Mouse (Mus musculus) forebrain, embryonic 13.5 days (tissue): Measurements from ENCODE around the gene Eid1. TPM values are rescaled to one million over a fixed set of nuclear protein-coding genes. Genes with fewer than 3 reads are reported as not detected.

ENCODE experiments used
- ATAC-seq: fragments of 200-750 bp; cut with Nextera tagmentation; 2 replicates; pipeline ENCODE4 v1.8.0; 2017
- H3K27ac ChIP-seq: fragments of 300-500 bp; sonication (generic); 2 replicates; pipeline ENCODE4 v1.5.1; 2015; ENCODE audit warnings: inconsistent platforms, mild to moderate bottlenecking, moderate library complexity
- H3K27me3 ChIP-seq: fragments of 300-500 bp; sonication (generic); 2 replicates; pipeline ENCODE4 v1.6.1; 2015; ENCODE audit warnings: mild to moderate bottlenecking, inconsistent platforms
- H3K36me3 ChIP-seq: fragments of 300-500 bp; sonication (generic); 2 replicates; pipeline ENCODE4 v1.6.1; 2015; ENCODE audit warnings: mild to moderate bottlenecking, inconsistent platforms; ENCODE audit not compliant: poor library complexity, severe bottlenecking
- H3K4me1 ChIP-seq: fragments of 300-500 bp; sonication (generic); 2 replicates; pipeline ENCODE4 v1.6.1; 2015; ENCODE audit warnings: inconsistent platforms
- H3K4me2 ChIP-seq: fragments of 300-500 bp; sonication (generic); 2 replicates; pipeline ENCODE4 v1.6.1; 2015; ENCODE audit warnings: inconsistent platforms, mild to moderate bottlenecking, moderate library complexity
- H3K4me3 ChIP-seq: fragments of 300-500 bp; sonication (generic); 2 replicates; pipeline ENCODE4 v1.5.1; 2015; ENCODE audit warnings: mild to moderate bottlenecking, inconsistent platforms
- H3K9ac ChIP-seq: fragments of 300-500 bp; sonication (generic); 2 replicates; pipeline ENCODE4 v1.6.1; 2015; ENCODE audit warnings: mild to moderate bottlenecking, inconsistent platforms
- H3K9me3 ChIP-seq: fragments of 300-500 bp; sonication (generic); replicated peaks from 2 replicates; pipeline ENCODE4 v1.6.1; 2016; ENCODE audit warnings: inconsistent platforms
- WGBS: fragments of 180-500 bp; shearing (Covaris S2); methylation state at CpG from one replicate; pipeline ENCODE4 v1.1.7; 2015; 5-methylcytosine and 5-hydroxymethylcytosine counted together
- polyA plus RNA-seq: library from polyadenylated mRNA; unstranded; fragments of >200 nt; fragmentation: Nextera tagmentation; extraction: Ambion mirVana; gene quantifications from 2 replicates; pipeline ENCODE4 v1.2.1, GENCODE M21; 2015

Eid1 gene
- polyA plus RNA-seq, 1 experiment from 2014 or later, result 288 TPM

GRCm38 (mm10) chr2:125716599-125716998 is 43.7 kb downstream of the Eid1 start:
- no peak overlapping the region for H3K27ac ChIP-seq
- no peak overlapping the region for H3K4me2 ChIP-seq
- no peaks in the 10 kb centered on the region for H3K9me3 ChIP-seq
- no peak overlapping the region for H3K9ac ChIP-seq
- H3K4me3 ChIP-seq, result no peak overlapping the region
- H3K27me3 ChIP-seq, result peaks cover 5% of the 10 kb centered on the region
- ATAC-seq, result no peak
- no peaks in the 10 kb centered on the region for H3K4me1 ChIP-seq
- no peaks in the 10 kb centered on the region for H3K36me3 ChIP-seq
- 90% methylated on average over 8 of the region's 8 CpGs for WGBS

- H3K27ac ChIP-seq, result no peak overlapping the region
- H3K4me2 ChIP-seq, result peak overlapping the region; percentile 93
- H3K36me3 ChIP-seq, result no peaks in the 10 kb centered on the region
- peak; percentile 9; the same call in 1 of the 2 replicates for ATAC-seq
- H3K27me3 ChIP-seq, result peaks cover 39% of the 10 kb centered on the region
- peak overlapping the region; percentile 67 for H3K9ac ChIP-seq
- peak overlapping the region; percentile 51 for H3K4me3 ChIP-seq
- 1% methylated on average over 18 of the region's 18 CpGs for WGBS
- H3K9me3 ChIP-seq, result no peaks in the 10 kb centered on the region
- H3K4me1 ChIP-seq, result peaks cover 22% of the 10 kb centered on the region
Measured at GRCm38 (mm10) chr2:125723086-125723407, 50.2 kb downstream of the Eid1 start.

DNA sequence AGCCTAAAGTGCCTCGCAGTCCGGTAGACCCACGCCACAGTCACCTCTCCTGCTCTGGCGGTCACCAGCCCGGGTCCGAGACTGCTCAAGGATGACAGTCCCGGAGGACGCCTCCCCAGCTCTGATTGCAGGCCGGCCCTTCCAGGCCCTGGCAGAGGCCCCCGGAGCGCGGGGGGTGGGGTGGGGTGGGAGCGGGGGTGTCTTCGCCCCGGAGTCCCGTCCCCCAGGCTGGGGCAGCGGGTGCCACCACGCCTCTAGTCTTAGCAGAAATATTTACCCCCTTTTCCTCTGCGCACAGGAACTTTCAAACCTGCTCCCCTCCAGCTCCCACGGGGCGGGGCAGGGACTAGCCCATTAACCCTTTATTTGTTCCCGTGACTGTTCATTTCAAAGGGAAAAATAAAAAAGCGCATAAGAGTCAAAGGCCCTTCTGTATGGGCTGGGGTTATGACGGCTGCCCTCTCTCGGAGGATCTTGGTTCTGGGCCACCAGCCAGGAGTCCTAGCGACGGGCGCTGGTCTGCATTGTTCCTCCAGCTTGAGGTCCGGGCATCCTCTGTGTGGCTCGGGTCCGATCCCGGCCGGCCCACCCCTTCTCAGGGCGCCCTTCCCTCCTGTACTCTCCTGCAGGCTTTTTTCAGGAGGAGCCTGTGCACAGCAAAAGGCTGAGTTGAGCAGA is 50.7 kb downstream of the Eid1 start:
- H3K4me1 ChIP-seq, result peaks cover 22% of the 10 kb centered on the region
- H3K27ac ChIP-seq, result no peak overlapping the region
- H3K9me3 ChIP-seq, result no peaks in the 10 kb centered on the region
- peak; percentile 89 for ATAC-seq
- H3K36me3 ChIP-seq, result no peaks in the 10 kb centered on the region
- H3K4me3 ChIP-seq, result peak overlapping the region; percentile 51
- peak overlapping the region; percentile 67 for H3K9ac ChIP-seq
- peak overlapping the region; percentile 93 for H3K4me2 ChIP-seq
- H3K27me3 ChIP-seq, result peaks cover 39% of the 10 kb centered on the region
- under 1% methylated on average over 34 of the region's 34 CpGs for WGBS

- Histone ChIP-seq H3K9me3 (no peaks in the 10 kb centered on the region), H3K4me2 (peak within 1 kb of the TSS; percentile 93), H3K9ac (peak within 1 kb of the TSS; percentile 67), H3K4me3 (peak within 1 kb of the TSS; percentile 51), H3K36me3 (no peaks in the 10 kb centered on the region), H3K27me3 (peaks cover 39% of the 10 kb centered on the region), H3K27ac (peak within 1 kb of the TSS; percentile 14; the same call in 1 of the 2 replicates), H3K4me1 (peaks cover 22% of the 10 kb centered on the region)
- WGBS, result 0% methylated on average over 15 of the region's 15 CpGs
- peak; percentile 93 for ATAC-seq
Measured at GRCm38 (mm10) chr2:125724086-125724430, 51.2 kb downstream of the Eid1 start, which contains the start of gene Shc4. Shc4 (minus strand) TSS chr2:125724148.

Other genes starting within 250 kb of the Eid1 start
- gene Gm9913, start 168.0 kb upstream of the Eid1 start, polyA plus RNA-seq, result 0.10 TPM in 1 of 2 replicates, not detected in the other
- gene Fbn1, start 165.1 kb upstream of the Eid1 start, polyA plus RNA-seq, result 1.7 and 1.8 TPM in 2 replicates
- 5.9 and 6.6 TPM in 2 replicates for gene Cep152, start 48.0 kb upstream of the Eid1 start, polyA plus RNA-seq
- gene Shc4, start 51.1 kb downstream of the Eid1 start, polyA plus RNA-seq, result 0.57 and 1.1 TPM in 2 replicates
- 25.2 and 25.4 TPM in 2 replicates for gene Secisbp2l, start 109.8 kb downstream of the Eid1 start, polyA plus RNA-seq
- 27.0 and 32.0 TPM in 2 replicates for gene Galk2, start 186.0 kb downstream of the Eid1 start, polyA plus RNA-seq
- gene Cops2, start 186.0 kb downstream of the Eid1 start, polyA plus RNA-seq, result 69.9 and 73.8 TPM in 2 replicates